Comparison of ENCODE assay signal across 9 mouse cellular contexts in genomic region chr16:11670971-11671310, GRCm38 (mm10).
A peak's percentile ranks its signal among the peaks of the same experiment; 100 is the strongest.
DNase-seq lines count a peak whose midpoint lies in the region; ATAC-seq and TF ChIP-seq lines count a peak whose summit lies in the region.
"Had no signal": no experiment of that assay in that cellular context is flagged by ENCODE, and none has a peak within 500 bp of the region (broad histone marks: within the 10 kb centered on the region; RNA-seq: fewer than 3 reads in every experiment).

No protein-coding gene starts in this region.

- H3K9me3 ChIP-seq in midbrain, embryonic 14.5 days (ENCODE audit: control insufficient read depth, low read length) = no peaks in the 10 kb centered on the region
- H3K9me3 ChIP-seq in midbrain, embryonic 13.5 days = no peaks in the 10 kb centered on the region
- H3K9me3 ChIP-seq in heart, postnatal 0 days (replicated peaks; ENCODE audit: control insufficient read depth, low read length) = no peaks in the 10 kb centered on the region
- H3K9me3 ChIP-seq in limb, embryonic 10.5 days (replicated peaks) = no peaks in the 10 kb centered on the region

- no peak for TF ChIP-seq EP300 in heart, postnatal 0 days (IDR thresholded peaks at IDR 0.05; ENCODE audit: low read depth)

- DNase-seq in cerebellum, adult 9-10 months = no peak
- no peak for DNase-seq in midbrain, embryonic 14.5 days
- DNase-seq in heart, postnatal 0 days (ENCODE audit: low spot score) = peak; percentile 24
- DNase-seq in testis, postnatal 10 days (ENCODE audit: low spot score) = peak; percentile 50
- DNase-seq in MN1 (ENCODE audit: low spot score) = no peak
- no peak for DNase-seq in limb, embryonic 10.5 days (ENCODE audit: low spot score)
- DNase-seq: lung, adult 18-20 months had no signal

- 0 out of 2 replicates have a peak, but pooled peaks cover 3% of the 10 kb centered on the region for H3K4me1 ChIP-seq in midbrain, embryonic 14.5 days (ENCODE audit: control insufficient read depth, insufficient read depth, low read length)
- peaks cover 14% of the 10 kb centered on the region for H3K4me1 ChIP-seq in midbrain, embryonic 13.5 days (replicated peaks)
- no peaks in the 10 kb centered on the region for H3K4me1 ChIP-seq in heart, postnatal 0 days (ENCODE audit: control insufficient read depth, insufficient read depth)
- H3K4me1 ChIP-seq in limb, embryonic 10.5 days = no peaks in the 10 kb centered on the region

- no peak for TF ChIP-seq CTCF in heart, postnatal 0 days (IDR thresholded peaks at IDR 0.05; ENCODE audit: low read depth)

- H3K4me3 ChIP-seq in midbrain, embryonic 14.5 days (replicated peaks; ENCODE audit: low read depth, low read length) = no peak overlapping the region
- no peak overlapping the region for H3K4me3 ChIP-seq in midbrain, embryonic 13.5 days (replicated peaks)
- H3K4me3 ChIP-seq in heart, postnatal 0 days (ENCODE audit: low read depth, low read length) = no peak overlapping the region
- H3K4me3 ChIP-seq in limb, embryonic 10.5 days = no peak overlapping the region

- peak; percentile 73 for ATAC-seq in cerebellum, adult (ENCODE audit: insufficient number of reproducible peaks, low FRiP score, low TSS enrichment)
- ATAC-seq in midbrain, embryonic 14.5 days (ENCODE audit: low FRiP score, low TSS enrichment) = no peak
- ATAC-seq in midbrain, embryonic 13.5 days = no peak
- peak; percentile 64 for ATAC-seq in heart, postnatal 0 days (ENCODE audit: insufficient read depth, low read depth)

- 72% methylated on average over 6 of the region's 6 CpGs for WGBS in midbrain, embryonic 14.5 days
- WGBS in midbrain, embryonic 13.5 days = 81% methylated on average over 6 of the region's 6 CpGs
- 16% methylated on average over 6 of the region's 6 CpGs for WGBS in heart, postnatal 0 days
- WGBS in limb, embryonic 10.5 days = 82% methylated on average over 6 of the region's 6 CpGs

- no peak overlapping the region for H3K4me2 ChIP-seq in midbrain, embryonic 14.5 days (ENCODE audit: low read length)
- no peak overlapping the region for H3K4me2 ChIP-seq in midbrain, embryonic 13.5 days (replicated peaks)
- no peak overlapping the region for H3K4me2 ChIP-seq in heart, postnatal 0 days (ENCODE audit: low read depth, low read length)

- no peaks in the 10 kb centered on the region for H3K27me3 ChIP-seq in midbrain, embryonic 14.5 days (ENCODE audit: control insufficient read depth, insufficient read depth, low read length)
- no peaks in the 10 kb centered on the region for H3K27me3 ChIP-seq in midbrain, embryonic 13.5 days
- H3K27me3 ChIP-seq in heart, postnatal 0 days (ENCODE audit: control insufficient read depth, insufficient read depth, low read length) = no peaks in the 10 kb centered on the region
- no peaks in the 10 kb centered on the region for H3K27me3 ChIP-seq in limb, embryonic 10.5 days (ENCODE audit: low read depth, poor library complexity, severe bottlenecking)

- no peak overlapping the region for H3K9ac ChIP-seq in midbrain, embryonic 14.5 days (replicated peaks; ENCODE audit: low read length)
- H3K9ac ChIP-seq in midbrain, embryonic 13.5 days (replicated peaks) = no peak overlapping the region
- H3K9ac ChIP-seq in heart, postnatal 0 days (replicated peaks; ENCODE audit: low read depth, low read length) = no peak overlapping the region

- 0 out of 2 replicates have a peak overlapping the region, but pooled peaks have one; percentile 16 for H3K27ac ChIP-seq in midbrain, embryonic 14.5 days (replicated peaks; ENCODE audit: low read depth, low read length)
- H3K27ac ChIP-seq in midbrain, embryonic 13.5 days = no peak overlapping the region
- peak overlapping the region; percentile 44 for H3K27ac ChIP-seq in heart, postnatal 0 days (ENCODE audit: low read depth)
- no peak overlapping the region for H3K27ac ChIP-seq in limb, embryonic 10.5 days

- H3K36me3 ChIP-seq in midbrain, embryonic 14.5 days (ENCODE audit: control insufficient read depth, insufficient read depth, low read length) = no peaks in the 10 kb centered on the region
- no peaks in the 10 kb centered on the region for H3K36me3 ChIP-seq in midbrain, embryonic 13.5 days
- H3K36me3 ChIP-seq in heart, postnatal 0 days (replicated peaks; ENCODE audit: control insufficient read depth, insufficient read depth, low read length) = no peaks in the 10 kb centered on the region
- no peaks in the 10 kb centered on the region for H3K36me3 ChIP-seq in limb, embryonic 10.5 days

Comparison
In these comparisons a context has a peak if more than half of its experiments do, and no peak if none do; other contexts are left out.
1. H3K27ac ChIP-seq: peak in midbrain, embryonic 14.5 days (single experiment) and heart, postnatal 0 days (single experiment); none in midbrain, embryonic 13.5 days (single experiment) and limb, embryonic 10.5 days (single experiment).
2. ATAC-seq: peak in cerebellum, adult (single experiment) and heart, postnatal 0 days (single experiment); none in midbrain, embryonic 14.5 days (single experiment) and midbrain, embryonic 13.5 days (single experiment).
3. DNase-seq: peak in heart, postnatal 0 days (single experiment) and testis, postnatal 10 days (single experiment); none in cerebellum, adult 9-10 months (single experiment), midbrain, embryonic 14.5 days (single experiment), MN1 (single experiment) and limb, embryonic 10.5 days (single experiment).